Mouse (Mus musculus) ES-Bruce4 (cell line): Measurements from ENCODE around the gene Acvr1b.
A peak's percentile ranks its signal among the peaks of the same experiment; 100 is the strongest.

Source experiments
- CTCF ChIP-seq: IDR thresholded peaks from one replicate; pipeline ENCODE4 v1.8.1; 2011; ENCODE audit warnings: low read depth, low read length
- EP300 ChIP-seq: IDR thresholded peaks from 2 replicates; pipeline ENCODE4 v1.6.1; 2011; ENCODE audit warnings: low read depth, low read length; ENCODE audit not compliant: insufficient read depth
- POLR2A ChIP-seq: IDR thresholded peaks from one replicate; pipeline ENCODE4 v1.8.1; 2011; ENCODE audit warnings: low read length; ENCODE audit not compliant: insufficient read depth

- no peak for TF ChIP-seq CTCF
- TF ChIP-seq EP300: 0 out of 2 replicates have a peak, but pooled peaks have one; percentile 43
- TF ChIP-seq POLR2A: no peak
Measured at GRCm38 (mm10) chr15:101181106-101181466, 7.2 kb downstream of the Acvr1b start.
